In genomic region chr19:43440768-43441660, GRCm38 (mm10) we compare ENCODE assay signal across 9 mouse cellular contexts. TPM values are rescaled to one million over a fixed set of nuclear protein-coding genes. Genes with fewer than 3 reads are reported as not detected.
DNase-seq lines count a peak whose midpoint lies in the region; ATAC-seq and TF ChIP-seq lines count a peak whose summit lies in the region.
"Had no signal": no experiment of that assay in that cellular context is flagged by ENCODE, and none has a peak within 500 bp of the region (broad histone marks: within the 10 kb centered on the region; RNA-seq: fewer than 3 reads in every experiment).

No protein-coding gene starts in this region.

- no peaks in the 10 kb centered on the region for H3K36me3 ChIP-seq in lung, postnatal 0 days (ENCODE audit: insufficient read depth, low read length)
- no peaks in the 10 kb centered on the region for H3K36me3 ChIP-seq in liver, embryonic 15.5 days (replicated peaks)
- H3K36me3 ChIP-seq in small intestine, adult 2 months (ENCODE audit: control insufficient read depth, insufficient read depth, low read length), result no peaks in the 10 kb centered on the region

- H3K27ac ChIP-seq in lung, postnatal 0 days (ENCODE audit: low read length), result no peak overlapping the region
- no peak overlapping the region for H3K27ac ChIP-seq in liver, embryonic 15.5 days (replicated peaks)
- no peak overlapping the region for H3K27ac ChIP-seq in small intestine, adult 2 months (ENCODE audit: insufficient read depth, low read depth, low read length)

- H3K9me3 ChIP-seq in lung, postnatal 0 days (ENCODE audit: low read length), result no peaks in the 10 kb centered on the region
- H3K9me3 ChIP-seq in liver, embryonic 15.5 days (replicated peaks), result no peaks in the 10 kb centered on the region

- 1% methylated on average over 76 of the region's 118 CpGs for WGBS in lung, postnatal 0 days
- under 1% methylated on average over 113 of the region's 118 CpGs for WGBS in liver, embryonic 15.5 days (ENCODE audit: insufficient replicate concordance)
- WGBS in small intestine, adult 2 months, result under 1% methylated on average over 112 of the region's 118 CpGs

- TF ChIP-seq EP300 in lung, postnatal 0 days (IDR thresholded peaks at IDR 0.05), result no peak

- no peak for TF ChIP-seq CTCF in lung, postnatal 0 days (IDR thresholded peaks at IDR 0.05)
- TF ChIP-seq CTCF in small intestine, adult 2 months (IDR thresholded peaks at IDR 0.05; ENCODE audit: extremely low read depth, insufficient read length, insufficient replicate concordance, low read depth, low read length), result no peak

- peak overlapping the region; percentile 25 for H3K4me3 ChIP-seq in lung, postnatal 0 days (ENCODE audit: low read depth, low read length)
- peak overlapping the region; percentile 48 for H3K4me3 ChIP-seq in liver, embryonic 15.5 days (replicated peaks)
- H3K4me3 ChIP-seq in small intestine, adult 2 months (ENCODE audit: low read depth, low read length), result peak overlapping the region; percentile 59

- no peak for DNase-seq in lung, postnatal 0 days (ENCODE audit: low spot score)
- DNase-seq in lung, adult 18-20 months, result no peak
- DNase-seq in cerebellum, postnatal 25 days, result peak; percentile 84 to 86
- DNase-seq in kidney, adult 9 months, result peak; percentile 64
- no peak for DNase-seq in MN1 (ENCODE audit: low spot score)

- no peak overlapping the region for H3K9ac ChIP-seq in lung, postnatal 0 days (replicated peaks; ENCODE audit: low read depth)
- no peak overlapping the region for H3K9ac ChIP-seq in liver, embryonic 15.5 days

- no peak for TF ChIP-seq POLR2A in small intestine, adult 2 months (IDR thresholded peaks at IDR 0.05; ENCODE audit: low read depth, low read length)

- H3K27me3 ChIP-seq in lung, postnatal 0 days (replicated peaks; ENCODE audit: insufficient read depth, low read length), result peaks cover 38% of the 10 kb centered on the region
- peaks cover 72% of the 10 kb centered on the region for H3K27me3 ChIP-seq in liver, embryonic 15.5 days
- H3K27me3 ChIP-seq in small intestine, adult 2 months (ENCODE audit: control insufficient read depth, insufficient read depth, low read length), result peaks cover 19% of the 10 kb centered on the region

- peak overlapping the region; percentile 63 for H3K4me2 ChIP-seq in lung, postnatal 0 days (replicated peaks; ENCODE audit: low read depth, low read length)
- peak overlapping the region; percentile 71 for H3K4me2 ChIP-seq in liver, embryonic 15.5 days

- peak; percentile 6; the same call in 1 of the 2 replicates for ATAC-seq in lung, postnatal 0 days
- ATAC-seq in granulocyte monocyte progenitor cell, adult 5-6 weeks (replicated peaks; ENCODE audit: poor library complexity, severe bottlenecking), result peak; percentile 37
- no peak for ATAC-seq in liver, embryonic 15.5 days (ENCODE audit: insufficient read depth)

- no peaks in the 10 kb centered on the region for H3K4me1 ChIP-seq in lung, postnatal 0 days (ENCODE audit: insufficient read depth, low read depth, low read length)
- peaks cover 8% of the 10 kb centered on the region; the same call in 1 of the 2 replicates for H3K4me1 ChIP-seq in liver, embryonic 15.5 days (replicated peaks)
- peaks cover 7% of the 10 kb centered on the region for H3K4me1 ChIP-seq in small intestine, adult 2 months (ENCODE audit: control insufficient read depth, insufficient read depth, insufficient read length, low read length)

RNA-seq across cellular contexts. Expression of gene Cnnm1, which starts 0.8 kb away (rescaled TPM):
- 0.25 and 0.30 TPM in 2 replicates for polyA plus RNA-seq in lung, postnatal 0 days (2015; fragmentation: Nextera tagmentation; extraction: Ambion mirVana)
- total RNA-seq in granulocyte monocyte progenitor cell, adult 5-6 weeks (2014; fragmentation: Nextera tagmentation), result not detected in 2 replicates
- total RNA-seq in granulocyte monocyte progenitor cell, adult 5-6 weeks (2017), result not detected in 2 replicates
- polyA plus RNA-seq in liver, embryonic 15.5 days (2015; fragmentation: Nextera tagmentation; extraction: Ambion mirVana), result 0.12 and 0.21 TPM in 2 replicates
- polyA plus RNA-seq in small intestine, adult 2 months (2012; rRNA removed), result 0.55 and 0.69 TPM in 2 replicates
- total RNA-seq: neutrophil, adult 5-6 weeks had no signal

RNA-seq across cellular contexts. Expression of gene Hpse2, which starts 52.9 kb away (rescaled TPM):
- polyA plus RNA-seq in lung, postnatal 0 days (2015; fragmentation: Nextera tagmentation; extraction: Ambion mirVana), result 0.64 and 0.76 TPM in 2 replicates
- not detected in 2 replicates for total RNA-seq in granulocyte monocyte progenitor cell, adult 5-6 weeks (2014; fragmentation: Nextera tagmentation)
- total RNA-seq in granulocyte monocyte progenitor cell, adult 5-6 weeks (2017), result not detected in 2 replicates
- polyA plus RNA-seq in liver, embryonic 15.5 days (2015; fragmentation: Nextera tagmentation; extraction: Ambion mirVana), result not detected in 2 replicates
- polyA plus RNA-seq in small intestine, adult 2 months (2012; rRNA removed), result 0.48 and 1.1 TPM in 2 replicates
- total RNA-seq: neutrophil, adult 5-6 weeks had no signal

Comparison
In these comparisons a context has a peak if more than half of its experiments do, and no peak if none do; other contexts are left out.
1. DNase-seq: peak in cerebellum, postnatal 25 days (2 of 2) and kidney, adult 9 months (single experiment); none in lung, postnatal 0 days (single experiment), lung, adult 18-20 months (0 of 2) and MN1 (single experiment).
2. Peak in every context shown above with its lines, with median percentiles within 50 percentile points of each other: H3K4me3 ChIP-seq.